Mouse (Mus musculus) stomach, embryonic 15.5 days (tissue): ENCODE measurements at regions not wholly inside any gene's neighbourhood (a gene's known extent, or its start where the extent isn't known, plus 50 kb on each side); places are given as distances from the start of the nearest gene placed in this dataset.
A peak's percentile ranks its signal among the peaks of the same experiment; 100 is the strongest.

Source experiments
- ATAC-seq: fragments of 200-750 bp; cut with Nextera tagmentation; 2 replicates; pipeline ENCODE4 v1.8.0; 2017; ENCODE audit warnings: low read depth, moderate number of reproducible peaks, moderate TSS enrichment; ENCODE audit not compliant: insufficient read depth, low FRiP score
- H3K27ac ChIP-seq: fragments of 300-500 bp; sonication (generic); 2 replicates; pipeline ENCODE4 v1.5.1; 2015; ENCODE audit warnings: mild to moderate bottlenecking, inconsistent platforms
- H3K27me3 ChIP-seq: fragments of 300-500 bp; sonication (generic); replicated peaks from 2 replicates; pipeline ENCODE4 v1.6.1; 2015; ENCODE audit warnings: inconsistent platforms
- H3K36me3 ChIP-seq: fragments of 300-500 bp; sonication (generic); 2 replicates; pipeline ENCODE4 v1.6.1; 2015; ENCODE audit warnings: inconsistent platforms
- H3K4me1 ChIP-seq: fragments of 300-500 bp; sonication (generic); 2 replicates; pipeline ENCODE4 v1.6.1; 2015; ENCODE audit warnings: inconsistent platforms
- H3K4me2 ChIP-seq: fragments of 300-500 bp; sonication (generic); 2 replicates; pipeline ENCODE4 v1.6.1; 2015; ENCODE audit warnings: mild to moderate bottlenecking, inconsistent platforms
- H3K4me3 ChIP-seq: fragments of 300-500 bp; sonication (generic); replicated peaks from 2 replicates; pipeline ENCODE4 v1.5.1; 2015; ENCODE audit warnings: inconsistent platforms
- H3K9ac ChIP-seq: fragments of 300-500 bp; sonication (generic); 2 replicates; pipeline ENCODE4 v1.6.1; 2015; ENCODE audit warnings: inconsistent platforms
- H3K9me3 ChIP-seq: fragments of 300-500 bp; sonication (generic); 2 replicates; pipeline ENCODE4 v1.6.1; 2016; ENCODE audit warnings: inconsistent platforms
- WGBS: fragments of 180-500 bp; shearing (Covaris S2); methylation state at CpG from one replicate; pipeline ENCODE4 v1.1.7; 2015; 5-methylcytosine and 5-hydroxymethylcytosine counted together

DNA sequence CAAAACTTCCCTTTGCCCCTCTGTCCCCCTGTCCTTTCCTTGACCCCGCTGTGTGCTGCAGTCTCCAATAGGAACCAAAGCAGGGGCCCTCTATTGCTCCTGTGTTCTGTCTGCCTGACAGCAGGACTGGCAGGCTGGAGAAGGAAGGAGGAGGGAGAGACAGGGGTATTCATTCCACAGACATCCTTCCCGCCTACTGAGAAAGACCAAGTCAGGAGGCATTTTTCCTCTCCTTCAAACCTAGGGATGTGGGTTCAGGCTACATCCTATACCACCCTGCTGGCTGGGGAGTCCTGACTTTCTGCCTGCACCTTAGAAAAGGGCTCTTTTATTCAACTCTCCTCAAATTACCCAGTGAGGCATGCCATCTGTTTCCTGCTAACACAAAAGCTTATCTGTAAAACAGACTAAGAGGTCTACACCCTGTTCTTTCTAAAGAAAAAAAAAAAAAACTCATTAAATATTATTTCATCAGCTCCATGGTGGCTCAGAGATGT is 270.9 kb upstream of the Gpc5 start:
- H3K27me3 ChIP-seq: no peaks in the 10 kb centered on the region
- no peak overlapping the region for H3K4me3 ChIP-seq
- 18% methylated on average over 2 of the region's 2 CpGs for WGBS
- ATAC-seq: peak; percentile 72
- H3K9ac ChIP-seq: no peak overlapping the region
- H3K4me2 ChIP-seq: 0 out of 2 replicates have a peak overlapping the region, but pooled peaks have one; percentile 3
- H3K4me1 ChIP-seq: no peaks in the 10 kb centered on the region
- peak overlapping the region; percentile 59 for H3K27ac ChIP-seq
- H3K36me3 ChIP-seq: no peaks in the 10 kb centered on the region
- no peaks in the 10 kb centered on the region for H3K9me3 ChIP-seq

DNA sequence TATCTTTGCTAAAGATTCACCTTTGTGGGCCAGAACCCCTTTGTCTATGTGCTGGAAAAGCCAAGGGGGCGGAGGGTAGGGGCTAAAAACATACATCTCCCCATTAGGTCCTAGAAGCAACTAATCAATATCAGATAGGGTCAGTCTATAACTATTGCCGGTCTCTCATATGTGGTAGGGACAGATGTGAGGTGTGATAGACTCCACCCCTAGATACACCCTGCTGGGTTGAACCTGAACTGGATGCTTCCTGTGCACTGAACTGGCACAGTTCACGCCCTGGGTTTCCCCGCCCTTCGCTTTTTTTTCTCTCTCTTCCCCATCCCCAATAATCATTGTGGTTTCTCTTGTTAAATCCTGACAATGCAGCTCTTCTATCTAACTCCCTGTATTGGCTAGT is 270.3 kb upstream of the Gpc5 start:
- ATAC-seq: no peak
- Histone ChIP-seq H3K4me1 (no peaks in the 10 kb centered on the region), H3K4me2 (no peak overlapping the region), H3K4me3 (no peak overlapping the region), H3K9ac (no peak overlapping the region), H3K36me3 (no peaks in the 10 kb centered on the region), H3K9me3 (no peaks in the 10 kb centered on the region), H3K27ac (peak overlapping the region; percentile 48; the same call in 1 of the 2 replicates), H3K27me3 (no peaks in the 10 kb centered on the region)
- WGBS: 70% methylated on average over 5 of the region's 5 CpGs

DNA sequence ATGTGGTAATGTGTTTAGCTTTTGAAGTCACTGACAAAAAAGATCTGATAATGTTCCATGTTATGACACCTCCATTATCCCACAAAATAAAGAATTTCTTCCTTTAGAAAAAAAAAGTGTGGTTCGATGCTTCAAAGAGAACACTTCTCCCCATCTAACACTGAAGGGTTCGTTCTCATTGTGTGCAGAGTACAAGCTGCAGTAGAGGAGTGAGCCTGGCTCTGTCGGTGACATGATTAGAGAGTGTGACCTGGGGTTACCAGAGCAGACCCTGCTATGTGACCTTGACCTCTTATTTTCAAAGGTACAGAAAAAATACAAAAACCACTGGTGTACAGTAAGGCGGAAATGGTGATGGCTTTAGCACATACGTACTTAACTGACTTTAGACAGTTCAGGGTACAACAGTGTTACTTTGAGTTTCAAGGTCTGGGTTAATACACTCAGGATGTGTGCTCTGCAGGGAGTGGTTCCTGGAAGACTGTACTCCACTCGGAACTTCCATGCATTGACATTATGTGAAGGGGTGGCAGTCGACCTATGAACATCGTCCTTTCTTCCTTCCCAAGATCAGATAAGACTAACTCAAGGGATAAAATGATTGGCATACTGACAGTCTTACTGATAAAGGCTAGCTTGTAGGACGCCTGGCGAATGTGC is 265.2 kb upstream of the Gpc5 start:
- Histone ChIP-seq H3K4me1 (no peaks in the 10 kb centered on the region), H3K27me3 (no peaks in the 10 kb centered on the region), H3K4me2 (no peak overlapping the region), H3K9me3 (no peaks in the 10 kb centered on the region), H3K4me3 (no peak overlapping the region), H3K36me3 (no peaks in the 10 kb centered on the region), H3K27ac (no peak overlapping the region), H3K9ac (no peak overlapping the region)
- no peak for ATAC-seq
- 59% methylated on average over 10 of the region's 10 CpGs for WGBS

DNA sequence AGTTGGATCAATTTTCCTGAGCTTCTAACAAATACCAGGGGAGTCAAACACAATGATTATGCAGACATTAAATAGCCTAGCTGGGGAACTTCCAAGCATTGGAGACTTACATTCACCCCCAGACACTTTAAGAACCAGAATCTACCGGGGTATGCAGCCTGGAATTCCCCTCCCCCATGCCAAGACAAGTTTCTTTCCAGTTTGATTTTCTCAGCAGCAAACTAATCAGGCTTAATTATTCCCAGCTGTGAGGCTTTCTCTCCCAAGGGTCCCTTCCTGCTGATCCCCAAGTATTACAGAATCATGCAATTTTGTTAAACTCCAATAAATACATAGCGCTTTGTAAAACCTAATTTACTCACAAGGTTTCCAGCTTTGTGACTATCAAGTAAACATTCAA is 262.7 kb upstream of the Gpc5 start:
- no peaks in the 10 kb centered on the region for H3K9me3 ChIP-seq
- H3K36me3 ChIP-seq: no peaks in the 10 kb centered on the region
- no peak for ATAC-seq
- WGBS: 25% methylated on average over 2 of the region's 2 CpGs
- H3K27me3 ChIP-seq: no peaks in the 10 kb centered on the region
- no peak overlapping the region for H3K27ac ChIP-seq
- H3K4me3 ChIP-seq: no peak overlapping the region
- H3K4me1 ChIP-seq: no peaks in the 10 kb centered on the region
- H3K4me2 ChIP-seq: no peak overlapping the region
- H3K9ac ChIP-seq: no peak overlapping the region

DNA sequence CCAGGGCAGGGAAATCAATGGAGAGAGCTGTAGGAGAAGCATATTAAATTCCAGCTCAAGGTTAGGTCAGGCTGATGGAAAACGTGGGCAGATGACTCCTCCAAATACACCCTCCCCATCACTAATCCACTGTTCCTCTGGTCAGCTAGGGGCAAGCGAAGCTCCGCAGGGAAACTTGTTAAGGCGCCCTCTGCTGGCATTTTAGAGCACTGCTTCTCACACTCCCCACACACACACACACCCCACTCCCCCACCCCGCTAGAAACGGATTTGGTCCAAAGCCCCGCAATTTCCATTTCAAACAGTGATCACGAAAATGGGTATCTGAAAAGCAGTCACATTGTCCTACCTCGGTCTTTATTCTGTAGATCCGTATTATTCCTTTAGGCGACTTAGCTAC is 259.0 kb upstream of the Gpc5 start:
- H3K27me3 ChIP-seq: no peaks in the 10 kb centered on the region
- 67% methylated on average over 11 of the region's 11 CpGs for WGBS
- H3K9ac ChIP-seq: no peak overlapping the region
- H3K4me3 ChIP-seq: no peak overlapping the region
- H3K4me2 ChIP-seq: no peak overlapping the region
- no peaks in the 10 kb centered on the region for H3K9me3 ChIP-seq
- ATAC-seq: no peak
- no peaks in the 10 kb centered on the region for H3K4me1 ChIP-seq
- no peak overlapping the region for H3K27ac ChIP-seq
- no peaks in the 10 kb centered on the region for H3K36me3 ChIP-seq

DNA sequence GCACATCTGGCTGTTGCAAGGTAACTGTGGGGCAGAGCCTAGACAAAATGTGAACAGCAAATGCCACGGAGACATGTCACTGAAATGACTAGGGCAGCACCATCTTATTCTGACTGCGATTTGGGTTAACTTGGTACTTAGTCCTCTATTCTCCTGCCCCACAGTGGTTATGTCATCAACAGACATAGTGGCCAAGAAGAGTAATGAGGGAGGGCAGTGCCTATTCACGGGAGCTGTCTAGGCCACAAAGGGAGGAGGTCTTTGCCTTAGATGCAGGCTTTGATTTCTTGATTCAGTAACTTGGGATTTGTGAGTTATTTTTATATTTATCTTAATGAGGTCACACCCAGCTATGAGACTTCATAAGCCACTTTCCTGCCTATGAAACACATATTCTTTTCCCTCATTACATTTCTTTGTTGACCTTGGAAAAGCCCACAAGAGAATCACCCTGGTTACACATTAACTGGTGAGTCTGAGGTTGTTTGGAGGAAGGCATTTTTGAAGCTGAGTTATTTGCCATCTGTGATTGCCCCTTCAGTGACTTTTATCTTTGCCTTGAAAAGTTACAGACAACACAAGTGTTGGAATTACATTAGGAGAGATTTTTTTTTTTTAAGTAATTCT is 255.2 kb upstream of the Gpc5 start:
- Histone ChIP-seq H3K9ac (no peak overlapping the region), H3K36me3 (no peaks in the 10 kb centered on the region), H3K4me3 (no peak overlapping the region), H3K9me3 (no peaks in the 10 kb centered on the region), H3K27ac (no peak overlapping the region), H3K4me1 (no peaks in the 10 kb centered on the region), H3K27me3 (no peaks in the 10 kb centered on the region), H3K4me2 (no peak overlapping the region)
- ATAC-seq: no peak
- WGBS: 59% methylated on average over 3 of the region's 3 CpGs

DNA sequence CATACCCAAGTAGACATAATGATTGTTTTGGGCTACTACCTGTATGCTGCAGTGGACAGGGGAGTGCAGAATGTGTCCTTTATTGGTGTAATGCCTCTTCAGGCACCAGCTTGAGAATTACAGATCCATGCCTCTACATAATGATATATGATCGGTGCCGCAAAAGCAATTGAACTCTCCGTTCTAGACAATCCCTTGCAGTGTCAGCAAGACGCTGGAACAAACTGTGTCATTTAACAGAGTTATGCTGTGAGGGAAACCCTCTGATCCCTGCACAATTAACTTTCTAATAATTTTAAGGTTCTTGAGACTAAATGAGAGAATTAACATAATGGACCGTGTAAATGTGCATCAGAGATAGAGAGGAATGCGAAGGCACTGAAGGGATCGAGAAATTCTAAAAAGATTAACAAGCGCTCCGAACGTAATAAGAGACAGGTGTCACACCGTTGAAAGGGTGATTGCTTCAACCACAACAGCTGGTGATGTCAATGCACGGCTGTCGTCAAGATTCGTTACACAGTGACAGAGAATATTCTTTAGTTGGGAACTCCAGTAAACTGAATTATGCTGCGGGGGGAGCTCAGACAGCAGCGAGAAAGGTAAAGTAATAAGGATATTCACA is 254.3 kb upstream of the Gpc5 start:
- WGBS: 59% methylated on average over 16 of the region's 16 CpGs
- H3K27me3 ChIP-seq: no peaks in the 10 kb centered on the region
- no peak overlapping the region for H3K4me3 ChIP-seq
- no peak overlapping the region for H3K27ac ChIP-seq
- no peaks in the 10 kb centered on the region for H3K4me1 ChIP-seq
- no peak for ATAC-seq
- H3K4me2 ChIP-seq: no peak overlapping the region
- H3K36me3 ChIP-seq: no peaks in the 10 kb centered on the region
- H3K9ac ChIP-seq: no peak overlapping the region
- no peaks in the 10 kb centered on the region for H3K9me3 ChIP-seq

DNA sequence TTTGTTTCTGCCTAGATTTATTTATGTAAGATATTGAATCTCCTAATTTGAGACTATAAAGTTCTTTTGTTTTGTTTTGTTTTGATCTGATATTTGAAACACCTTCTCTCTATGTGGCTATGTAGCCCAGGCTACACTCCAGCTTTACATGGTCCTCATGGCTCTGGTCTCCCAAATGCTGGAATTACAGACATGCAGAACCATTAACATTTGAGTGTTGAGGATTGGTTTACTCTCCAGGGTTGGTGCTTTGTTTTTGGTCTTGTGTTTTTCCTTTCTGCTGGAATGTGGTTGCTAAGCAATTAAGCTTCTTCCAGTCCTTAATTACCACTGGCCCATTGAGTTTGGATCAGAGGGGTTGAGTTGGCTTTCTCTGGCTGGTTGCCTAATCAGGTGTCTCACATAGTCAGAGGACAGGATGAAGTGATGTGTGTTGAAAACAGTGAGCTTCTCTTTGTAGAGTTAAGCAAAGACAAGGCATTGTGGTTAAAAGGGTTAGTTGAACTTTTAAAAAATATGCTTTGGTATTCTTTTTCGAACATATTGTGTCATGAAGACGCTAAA is 252.6 kb upstream of the Gpc5 start:
- H3K36me3 ChIP-seq: no peaks in the 10 kb centered on the region
- H3K27me3 ChIP-seq: no peaks in the 10 kb centered on the region
- H3K9me3 ChIP-seq: no peaks in the 10 kb centered on the region
- no peaks in the 10 kb centered on the region for H3K4me1 ChIP-seq
- H3K9ac ChIP-seq: no peak overlapping the region
- no peak overlapping the region for H3K4me3 ChIP-seq
- no peak overlapping the region for H3K27ac ChIP-seq
- no peak for ATAC-seq
- H3K4me2 ChIP-seq: no peak overlapping the region
- 77% methylated on average over 2 of the region's 2 CpGs for WGBS

DNA sequence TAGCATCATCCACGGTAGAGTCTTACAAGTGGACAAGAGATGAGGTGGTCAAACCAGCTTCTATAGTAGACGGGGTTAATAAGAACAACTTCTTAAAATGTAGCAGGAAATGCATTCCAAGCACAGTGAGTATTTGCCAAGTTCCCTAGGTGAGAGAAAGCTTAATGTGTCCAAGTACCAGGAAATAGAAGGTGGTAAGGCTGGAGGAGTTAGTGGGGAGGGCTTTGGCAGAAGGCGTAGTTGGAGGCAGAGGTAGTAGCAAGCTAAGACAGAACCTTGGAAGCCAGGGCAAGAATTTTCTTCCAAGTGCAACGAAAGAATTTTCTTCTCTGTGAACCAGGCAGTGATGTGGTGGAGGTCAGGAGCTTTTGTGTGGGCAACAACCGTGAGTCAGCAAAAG is 251.2 kb upstream of the Gpc5 start:
- no peaks in the 10 kb centered on the region for H3K9me3 ChIP-seq
- H3K4me2 ChIP-seq: no peak overlapping the region
- H3K4me3 ChIP-seq: no peak overlapping the region
- H3K9ac ChIP-seq: no peak overlapping the region
- peak; percentile 48; the same call in 1 of the 2 replicates for ATAC-seq
- H3K4me1 ChIP-seq: no peaks in the 10 kb centered on the region
- H3K27ac ChIP-seq: no peak overlapping the region; the same call in 1 of the 2 replicates
- no peaks in the 10 kb centered on the region for H3K27me3 ChIP-seq
- no peaks in the 10 kb centered on the region for H3K36me3 ChIP-seq
- WGBS: 61% methylated on average over 5 of the region's 5 CpGs

DNA sequence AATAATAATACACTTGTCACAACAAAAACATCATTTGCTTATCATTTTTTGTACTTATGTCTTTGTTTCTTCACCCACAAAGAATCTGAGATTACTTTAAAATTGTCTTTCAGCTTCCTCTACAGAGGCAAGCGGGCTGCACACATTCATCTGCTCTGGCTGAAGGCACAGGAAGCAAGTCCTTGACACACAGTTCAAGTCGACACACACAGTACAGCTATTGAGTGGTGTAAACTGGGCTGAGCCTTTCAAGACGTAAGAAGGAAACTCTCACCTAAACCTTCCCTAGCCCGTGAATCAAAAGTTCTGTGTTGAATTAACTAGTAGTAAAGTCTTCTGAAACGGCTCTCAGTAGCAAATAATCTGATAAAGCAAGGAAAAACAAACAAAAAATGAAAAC is 250.5 kb upstream of the Gpc5 start:
- H3K27ac ChIP-seq: no peak overlapping the region
- H3K36me3 ChIP-seq: no peaks in the 10 kb centered on the region
- WGBS: 31% methylated on average over 5 of the region's 5 CpGs
- no peak overlapping the region for H3K4me2 ChIP-seq
- H3K9ac ChIP-seq: no peak overlapping the region
- H3K27me3 ChIP-seq: no peaks in the 10 kb centered on the region
- no peak for ATAC-seq
- no peaks in the 10 kb centered on the region for H3K9me3 ChIP-seq
- no peaks in the 10 kb centered on the region for H3K4me1 ChIP-seq
- H3K4me3 ChIP-seq: no peak overlapping the region

DNA sequence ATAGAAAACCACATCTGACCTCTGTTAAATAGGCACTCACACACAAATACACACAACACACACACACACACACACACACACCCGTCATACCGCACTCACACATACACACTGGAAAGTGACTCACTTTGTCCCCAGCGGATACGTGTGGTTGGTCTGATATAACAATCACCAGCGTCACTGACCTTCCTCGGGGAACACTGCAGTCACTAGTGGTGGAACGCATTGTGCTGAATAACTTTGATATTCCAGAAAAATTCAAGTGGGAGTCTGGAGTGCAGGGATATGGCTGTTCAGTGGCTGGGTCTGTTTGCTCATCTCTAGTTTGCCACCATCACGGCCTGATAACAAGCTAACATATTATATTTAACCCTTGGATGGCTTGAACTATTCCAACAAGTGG is 249.7 kb upstream of the Gpc5 start:
- H3K36me3 ChIP-seq: no peaks in the 10 kb centered on the region
- ATAC-seq: no peak
- H3K4me3 ChIP-seq: no peak overlapping the region
- no peaks in the 10 kb centered on the region for H3K9me3 ChIP-seq
- H3K9ac ChIP-seq: no peak overlapping the region
- no peak overlapping the region for H3K27ac ChIP-seq
- H3K27me3 ChIP-seq: no peaks in the 10 kb centered on the region
- no peak overlapping the region for H3K4me2 ChIP-seq
- 71% methylated on average over 8 of the region's 8 CpGs for WGBS
- no peaks in the 10 kb centered on the region for H3K4me1 ChIP-seq

DNA sequence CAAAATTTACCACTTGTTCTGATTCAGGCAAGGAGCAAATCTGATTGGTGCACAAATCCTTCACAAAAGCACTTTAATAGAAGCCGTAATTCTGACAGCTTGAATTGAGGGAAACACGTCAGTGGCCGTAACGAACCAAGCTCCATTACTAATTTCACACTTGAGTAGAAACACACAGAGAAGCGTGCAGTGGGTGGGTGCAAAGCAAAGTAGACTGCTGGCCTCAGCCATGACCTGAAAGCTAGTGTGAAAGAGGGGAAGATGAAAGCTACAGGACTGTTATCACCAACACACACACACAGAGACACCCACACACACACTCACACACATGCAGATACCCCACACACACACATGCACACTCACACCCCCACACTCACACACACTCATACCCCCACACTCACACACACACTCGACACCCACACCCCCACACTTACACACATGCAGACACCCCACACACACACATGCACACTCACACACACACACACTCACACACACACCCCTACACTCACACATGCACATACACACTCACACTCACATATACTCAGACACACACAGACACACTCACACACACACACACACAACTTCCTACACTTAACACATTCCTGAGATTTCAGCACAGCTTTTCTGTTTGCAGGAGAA is 248.8 kb upstream of the Gpc5 start:
- no peak for ATAC-seq
- Histone ChIP-seq H3K4me3 (no peak overlapping the region), H3K27ac (no peak overlapping the region), H3K27me3 (no peaks in the 10 kb centered on the region), H3K9me3 (no peaks in the 10 kb centered on the region), H3K4me1 (no peaks in the 10 kb centered on the region), H3K36me3 (no peaks in the 10 kb centered on the region), H3K9ac (no peak overlapping the region), H3K4me2 (no peak overlapping the region)
- WGBS: 93% methylated on average over 6 of the region's 6 CpGs
